Mouse (Mus musculus): ENCODE measurements around the gene Socs2.
A peak's percentile ranks its signal among the peaks of the same experiment; 100 is the strongest.

The Socs2 gene

GRCm38 (mm10) chr10:95416685-95417495 lies at the start of gene Socs2:
Gene Socs2, minus strand, starts transcription at chr10:95417180.
- peak; percentile 94 for DNase-seq

- no peak for DNase-seq
These were observed 48.5 kb upstream of the Socs2 start for GRCm38 (mm10) chr10:95465485-95465896.

GRCm38 (mm10) chr10:95464527-95464926 lies 47.5 kb upstream of the Socs2 start:
- DNase-seq = no peak

GRCm38 (mm10) chr10:95462231-95462630 lies 45.3 kb upstream of the Socs2 start:
- no peak for DNase-seq

- DNase-seq = no peak
These were observed 44.1 kb upstream of the Socs2 start for GRCm38 (mm10) chr10:95461053-95461553.

- DNase-seq = no peak
These were observed 41.2 kb upstream of the Socs2 start for GRCm38 (mm10) chr10:95458050-95458806.

GRCm38 (mm10) chr10:95457367-95458049 lies 40.5 kb upstream of the Socs2 start:
- no peak for DNase-seq

- no peak for DNase-seq
These were observed 39.1 kb upstream of the Socs2 start for GRCm38 (mm10) chr10:95456103-95456502.

GRCm38 (mm10) chr10:95453282-95453681 lies 36.3 kb upstream of the Socs2 start:
- no peak for DNase-seq

- DNase-seq = no peak
These were observed 32.1 kb upstream of the Socs2 start for GRCm38 (mm10) chr10:95449033-95449432.

- DNase-seq = no peak
These were observed 31.0 kb upstream of the Socs2 start for GRCm38 (mm10) chr10:95447954-95448353.

GRCm38 (mm10) chr10:95445104-95446056 lies 28.4 kb upstream of the Socs2 start:
- no peak for DNase-seq

- no peak for DNase-seq
These were observed 25.4 kb upstream of the Socs2 start for GRCm38 (mm10) chr10:95442334-95442733.

- no peak for DNase-seq
These were observed 23.6 kb upstream of the Socs2 start for GRCm38 (mm10) chr10:95440566-95440965.

- no peak for DNase-seq
These were observed 22.8 kb upstream of the Socs2 start for GRCm38 (mm10) chr10:95439718-95440339.

GRCm38 (mm10) chr10:95438941-95439340 lies 22.0 kb upstream of the Socs2 start:
- no peak for DNase-seq

- no peak for DNase-seq
These were observed 13.3 kb upstream of the Socs2 start for GRCm38 (mm10) chr10:95430271-95430670.

GRCm38 (mm10) chr10:95429111-95429510 lies 12.1 kb upstream of the Socs2 start:
- no peak for DNase-seq

GRCm38 (mm10) chr10:95426207-95427115 lies 9.5 kb upstream of the Socs2 start:
- no peak for DNase-seq

GRCm38 (mm10) chr10:95422681-95423080 lies 5.7 kb upstream of the Socs2 start:
- no peak for DNase-seq
